Mouse (Mus musculus): ENCODE data around the gene Cyb5b.

GRCm38 (mm10) chr8:107194786-107195451, 44.5 kb downstream of the Cyb5b start:
- peak; percentile 24; the same call in 1 of the 2 replicates for TF ChIP-seq CTCF (IDR thresholded peaks at IDR 0.05)
- TF ChIP-seq EP300 (IDR thresholded peaks at IDR 0.05; ENCODE audit: insufficient read depth, low read depth, low read length): no peak
- TF ChIP-seq POLR2A (IDR thresholded peaks at IDR 0.05; ENCODE audit: insufficient read depth, low read depth, low read length): no peak

All from heart, adult 2 months (tissue).